Mouse (Mus musculus) myocyte (in vitro differentiated cells): ENCODE results near the gene Mcm5.

Experiments
- E2F4 ChIP-seq: IDR thresholded peaks from one replicate; pipeline ENCODE4 v1.6.1; 2011; ENCODE audit warnings: mild to moderate bottlenecking, control low read depth, moderate library complexity; ENCODE audit not compliant: insufficient read depth
- MYOD1 ChIP-seq, 3 experiments: IDR thresholded peaks; one replicate each; pipeline ENCODE4 v1.6.1; 2011; ENCODE audit warnings: control low read depth in 2 of 3, low read depth in 2 of 3, mild to moderate bottlenecking in 2 of 3, moderate library complexity in 1 of 3; ENCODE audit not compliant: insufficient read length in 2 of 3, control insufficient read depth in 1 of 3
- MYOG ChIP-seq, 3 experiments: IDR thresholded peaks; one replicate each; pipeline ENCODE4 v1.6.1; 2011; ENCODE audit warnings: control low read depth in 2 of 3, low read depth in 2 of 3, mild to moderate bottlenecking in 2 of 3; ENCODE audit not compliant: insufficient read length in 2 of 3, control insufficient read depth in 1 of 3, insufficient read depth in 1 of 3
- POLR2A ChIP-seq: IDR thresholded peaks from one replicate; pipeline ENCODE4 v1.6.1; 2011; ENCODE audit warnings: low read depth, mild to moderate bottlenecking, control low read depth, moderate library complexity; ENCODE audit not compliant: insufficient read length

DNA sequence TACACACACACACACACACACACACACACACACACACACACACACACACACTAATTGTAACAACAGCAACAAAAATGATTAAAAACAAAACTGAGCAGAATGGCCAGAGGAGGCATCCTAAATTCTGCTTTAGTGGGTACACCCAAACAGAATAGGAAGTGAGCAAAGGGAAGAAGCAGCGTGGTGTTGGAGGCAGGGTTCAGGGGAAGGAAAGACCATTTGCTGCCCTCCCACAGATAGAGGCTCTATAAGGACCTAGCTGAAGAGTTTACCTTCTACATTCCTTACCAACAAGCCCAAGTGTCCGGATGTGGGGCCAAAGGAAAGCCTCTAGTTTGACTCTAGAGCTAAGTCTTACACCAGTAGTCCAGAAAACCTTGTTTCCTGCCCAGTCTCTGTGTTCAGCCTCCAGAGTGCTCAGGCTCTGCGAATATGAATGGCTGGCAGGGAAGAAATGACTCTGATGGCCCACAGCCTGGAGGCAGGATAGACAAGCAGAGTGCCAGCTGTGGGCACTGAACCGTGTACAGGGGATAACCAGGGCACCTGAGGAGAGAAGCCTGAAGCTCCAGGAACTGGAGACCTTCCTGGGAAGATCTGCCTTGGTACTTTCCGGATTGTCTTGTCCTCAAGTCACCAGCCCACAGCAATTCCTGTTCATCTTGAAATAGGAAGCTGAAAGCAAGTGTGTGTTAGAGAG is 41.7 kb downstream of the Mcm5 start:
- TF ChIP-seq MYOG (IDR thresholded peaks at IDR 0.05; ENCODE audit: control insufficient read depth in 1 of 3, insufficient read depth in 1 of 3, insufficient read length in 2 of 3, low read depth in 2 of 3) (no peak), MYOD1 (IDR thresholded peaks at IDR 0.05; ENCODE audit: control insufficient read depth in 1 of 3, insufficient read length in 2 of 3, low read depth in 2 of 3) (no peak), POLR2A (no peak), E2F4 (no peak)
